Mouse (Mus musculus) telencephalon, adult 2 months (tissue): ENCODE data around the gene Cenpv.
A peak's percentile ranks its signal among the peaks of the same experiment; 100 is the strongest.

ENCODE experiments used
- DNase-seq: peaks from one replicate; pipeline ENCODE4 v3.0.0-alpha.2; 2011; ENCODE audit warnings: low read depth, low spot score

The Cenpv gene

DNA sequence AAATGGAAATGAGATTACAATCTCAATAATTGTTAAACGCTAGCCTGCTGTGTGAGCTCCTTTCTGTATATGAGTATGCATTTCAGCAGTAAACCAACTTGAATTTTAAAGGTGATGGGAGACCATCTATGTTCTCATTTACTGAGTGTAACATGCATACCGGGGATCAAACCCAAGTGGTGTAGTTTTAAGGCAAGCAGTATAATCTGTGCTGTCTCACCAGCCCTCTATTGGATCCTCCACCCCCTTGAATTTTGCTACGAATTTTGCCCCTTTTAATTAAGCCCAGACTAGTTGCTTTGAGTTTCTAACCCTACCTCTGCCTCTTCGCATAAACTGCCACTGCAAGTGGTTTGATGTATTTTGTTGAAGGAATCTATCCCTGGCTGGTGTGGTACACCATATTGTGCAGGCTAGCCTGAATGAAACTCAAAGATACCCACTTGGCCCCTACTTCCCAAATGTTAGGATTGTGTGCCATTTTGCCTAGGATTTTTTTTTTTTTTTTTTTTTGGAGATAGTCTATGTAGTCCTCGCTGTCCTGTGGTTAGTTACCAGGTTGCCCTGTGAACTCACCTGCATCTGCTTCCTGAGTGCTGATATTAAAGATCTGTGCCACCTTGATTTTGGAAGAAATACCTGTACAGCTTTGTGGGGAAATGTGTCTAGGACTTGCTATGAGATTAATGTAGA, 15.2 kb upstream of the Cenpv start:
- DNase-seq, result no peak

GRCm38 (mm10) chr11:62553633-62554032, 14.6 kb upstream of the Cenpv start:
- no peak for DNase-seq

- no peak for DNase-seq
These were observed 14.1 kb upstream of the Cenpv start for GRCm38 (mm10) chr11:62553186-62553585.

DNA sequence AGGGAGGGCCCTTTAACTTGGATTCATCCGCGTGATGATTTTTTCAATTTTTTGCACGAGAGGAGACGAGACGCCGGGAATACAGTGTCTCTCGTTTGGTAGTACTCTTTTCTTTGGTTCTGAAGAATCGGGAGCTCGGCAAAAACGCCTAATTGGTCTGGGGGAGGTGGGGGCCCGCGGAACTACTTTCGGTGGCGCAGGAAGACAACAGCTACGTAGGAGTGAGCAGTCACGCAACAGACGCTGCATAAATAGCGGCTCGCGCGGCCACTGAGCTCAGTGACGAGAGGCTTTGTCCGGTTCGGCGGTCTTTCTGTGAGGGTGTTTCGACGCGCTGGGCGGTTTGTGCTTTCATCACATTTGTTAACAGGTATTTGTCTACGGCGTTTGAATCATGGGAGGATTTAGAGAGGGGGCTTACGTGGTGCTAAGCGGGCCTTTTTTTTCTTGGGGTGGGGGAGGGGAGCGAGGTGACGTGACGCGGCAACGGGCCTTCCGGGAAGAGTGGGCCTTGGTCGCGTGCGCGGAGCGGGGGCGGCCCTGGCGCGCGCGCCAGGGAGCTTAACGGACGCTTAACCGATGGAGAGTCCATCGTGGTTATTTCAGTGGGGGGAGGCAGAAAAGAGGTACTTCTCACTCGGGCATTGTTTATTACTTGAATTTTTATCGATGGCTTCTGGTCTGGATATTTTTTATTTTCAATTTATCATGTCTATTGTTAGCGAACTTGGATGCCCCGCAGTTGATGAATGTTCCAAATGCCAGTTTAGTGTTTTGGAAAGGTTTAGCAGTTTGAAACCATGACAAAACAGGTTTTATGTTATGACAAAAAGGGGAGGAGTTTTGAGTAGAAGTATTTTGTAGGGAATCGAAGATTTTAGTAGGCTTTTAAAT, 12.4 kb upstream of the Cenpv start:
- DNase-seq, result peak; percentile 82

DNA sequence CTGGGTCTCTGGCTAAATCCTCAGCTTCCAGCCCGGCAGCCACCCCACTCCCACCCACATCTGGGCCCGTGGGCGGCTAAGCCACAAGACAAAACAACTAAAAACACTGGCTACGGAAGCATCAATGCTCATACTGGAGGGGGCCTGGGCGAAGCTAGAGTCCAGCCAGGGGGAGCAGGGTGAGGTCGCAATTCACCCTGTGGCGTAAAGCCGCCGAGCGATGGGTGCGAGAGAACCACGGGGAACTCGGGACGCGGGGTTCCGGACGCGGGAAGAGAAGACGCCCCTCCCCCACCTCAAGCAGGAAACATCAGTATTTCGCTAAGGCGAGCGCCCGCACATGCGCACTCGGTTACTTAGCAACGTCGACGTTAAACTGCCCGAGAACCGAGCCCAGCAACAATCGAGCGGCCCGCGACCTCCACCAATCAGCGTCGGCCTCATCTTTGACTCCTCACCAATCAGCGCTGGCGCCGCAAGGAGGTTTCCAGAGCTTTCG, 11.7 kb upstream of the Cenpv start, which contains the start of gene Ubb:
Gene Ubb, plus strand, starts transcription at position 445 of the 499 bp plus-strand sequence.
- peak; percentile 99 for DNase-seq

DNA sequence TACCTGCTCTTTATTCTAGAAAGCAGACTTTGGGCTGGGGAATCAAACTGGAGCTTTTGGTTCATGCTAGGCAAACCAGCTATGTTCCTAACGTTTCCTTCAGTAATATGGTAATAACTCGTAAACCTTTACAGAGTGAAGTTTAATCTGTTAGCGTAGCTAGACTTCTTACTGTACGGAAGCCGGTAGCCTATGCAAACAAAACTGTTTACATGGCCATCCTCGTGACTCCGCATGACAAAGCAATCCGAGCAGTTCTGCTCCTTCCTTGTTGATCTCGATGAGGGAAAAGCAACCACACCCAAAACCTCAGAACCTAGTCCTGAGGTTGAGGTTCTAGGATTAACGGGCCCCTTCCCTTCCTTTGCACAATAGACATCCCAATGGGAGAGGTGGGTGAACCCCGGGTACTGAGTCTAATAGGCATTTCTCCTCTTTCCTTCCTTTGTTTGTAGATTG, 11.2 kb upstream of the Cenpv start:
- DNase-seq, result peak; percentile 60

DNA sequence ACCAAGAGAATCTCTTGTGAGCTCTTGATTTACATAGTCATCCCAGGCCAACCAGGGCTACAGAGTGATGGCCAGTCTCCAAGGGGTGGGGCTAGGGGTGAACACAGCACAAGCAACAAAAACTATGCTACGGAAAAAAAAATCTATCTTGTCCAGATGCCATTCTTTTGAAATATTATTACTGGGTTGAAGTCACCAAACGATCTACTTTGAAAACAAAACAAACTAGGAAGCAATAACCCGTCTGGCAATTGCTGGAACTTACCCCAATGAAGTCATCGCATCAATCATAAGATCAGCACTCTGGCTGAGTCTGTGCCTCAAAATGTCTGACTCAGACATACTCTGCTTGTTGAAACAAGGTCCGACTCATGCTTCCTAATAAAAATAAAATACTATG, 10.7 kb upstream of the Cenpv start:
- DNase-seq, result peak; percentile 45

- no peak for DNase-seq
These were observed 4.9 kb upstream of the Cenpv start for GRCm38 (mm10) chr11:62543991-62544390.

DNA sequence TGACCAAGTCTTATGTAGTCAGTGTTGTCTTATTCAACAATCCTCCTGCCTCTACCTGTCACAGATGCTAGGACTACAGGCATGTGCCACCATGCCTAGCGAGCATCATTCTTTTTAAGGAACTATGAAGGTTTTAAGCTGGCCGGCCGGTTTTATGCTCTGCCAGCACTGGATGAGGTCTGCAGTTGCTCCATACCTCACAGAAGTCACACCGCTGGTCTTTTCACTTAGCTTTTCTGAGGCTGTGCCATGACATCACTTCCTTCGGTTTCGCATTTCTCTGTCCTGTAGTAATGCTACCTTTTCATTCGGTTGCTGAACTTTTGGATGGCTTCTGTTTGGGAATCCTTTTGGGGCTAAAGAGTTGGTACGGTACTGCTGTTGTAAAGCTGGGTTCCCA, 2.5 kb upstream of the Cenpv start:
- no peak for DNase-seq

- no peak for DNase-seq
These were observed 1.9 kb upstream of the Cenpv start for GRCm38 (mm10) chr11:62540969-62541368.

GRCm38 (mm10) chr11:62540167-62540566, 1.1 kb upstream of the Cenpv start:
- DNase-seq, result no peak

DNA sequence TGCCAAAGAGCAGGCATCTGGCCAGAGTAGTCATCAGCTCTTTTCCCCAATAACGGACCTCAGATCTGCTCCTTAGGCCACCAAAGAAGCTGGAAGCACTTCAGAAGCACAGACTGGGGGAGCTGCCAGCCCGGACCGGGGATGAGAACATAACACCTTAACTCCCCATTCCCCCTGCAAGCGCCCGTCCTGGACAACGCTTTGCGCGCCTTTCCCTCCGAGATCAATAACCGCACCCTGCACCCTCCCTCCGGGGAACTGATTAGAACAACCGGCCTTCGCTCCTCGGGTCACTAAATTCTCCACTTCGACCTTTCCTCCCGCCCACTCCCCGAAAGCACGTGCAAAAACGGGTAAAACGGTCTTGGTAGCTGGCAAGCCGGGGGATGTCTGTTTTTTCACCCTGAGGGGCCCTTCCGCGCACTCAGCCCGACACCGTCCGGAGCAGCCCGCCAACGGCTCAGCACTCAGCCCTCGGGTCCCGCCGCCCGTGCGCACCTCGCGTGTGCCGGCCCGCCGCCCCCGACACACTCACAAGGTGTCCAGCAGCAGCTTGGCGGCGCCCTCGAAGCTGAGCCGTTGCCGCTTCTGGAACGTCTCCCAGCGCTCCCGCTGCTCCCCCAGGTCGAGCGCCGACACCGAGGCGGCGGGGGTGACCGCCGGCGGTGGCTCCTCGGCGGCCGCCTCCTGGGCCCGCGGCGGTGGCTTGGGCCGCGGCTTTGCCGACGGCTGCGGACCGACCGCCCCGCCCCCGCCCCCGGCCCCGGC, 556 bp downstream of the Cenpv start:
- no peak for DNase-seq

DNA sequence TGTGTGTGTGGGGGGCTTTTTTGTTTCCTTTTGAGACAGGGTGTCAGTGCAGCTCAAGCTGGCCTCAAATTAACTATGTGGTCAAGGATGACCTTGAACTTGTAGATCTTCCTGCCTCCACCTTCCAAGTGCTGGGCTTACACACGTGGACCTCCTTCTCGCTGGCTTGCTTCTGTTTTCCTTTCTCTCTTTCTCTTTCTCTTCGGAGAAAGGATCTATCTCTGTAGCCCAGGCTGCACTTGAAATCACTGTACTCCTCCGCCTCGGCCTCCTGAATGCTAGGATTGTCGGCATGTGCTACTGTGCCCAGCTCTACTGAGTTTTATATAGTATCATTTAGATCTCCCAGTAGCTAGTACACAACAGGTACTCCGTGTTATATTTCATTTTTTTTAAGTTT, 1.5 kb downstream of the Cenpv start:
- no peak for DNase-seq

DNA sequence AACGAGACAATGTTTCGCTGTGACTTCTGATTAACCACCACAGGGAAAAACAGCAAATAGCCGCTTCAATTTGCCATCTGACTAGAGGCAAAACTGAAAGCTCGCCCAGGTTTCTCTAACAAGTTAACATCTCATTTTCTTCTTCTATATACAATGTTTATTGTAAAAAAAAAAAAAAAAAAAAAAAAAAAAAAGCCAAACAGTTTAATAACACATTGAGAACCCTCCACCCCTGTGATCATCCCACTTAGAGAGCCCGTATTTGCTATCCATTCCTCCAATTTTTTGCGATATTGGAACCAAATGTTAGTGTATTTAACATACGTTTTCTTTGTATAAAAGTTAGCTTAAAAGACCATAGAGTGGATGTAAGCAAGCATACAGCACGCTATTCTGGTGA, 2.0 kb downstream of the Cenpv start:
- no peak for DNase-seq

DNA sequence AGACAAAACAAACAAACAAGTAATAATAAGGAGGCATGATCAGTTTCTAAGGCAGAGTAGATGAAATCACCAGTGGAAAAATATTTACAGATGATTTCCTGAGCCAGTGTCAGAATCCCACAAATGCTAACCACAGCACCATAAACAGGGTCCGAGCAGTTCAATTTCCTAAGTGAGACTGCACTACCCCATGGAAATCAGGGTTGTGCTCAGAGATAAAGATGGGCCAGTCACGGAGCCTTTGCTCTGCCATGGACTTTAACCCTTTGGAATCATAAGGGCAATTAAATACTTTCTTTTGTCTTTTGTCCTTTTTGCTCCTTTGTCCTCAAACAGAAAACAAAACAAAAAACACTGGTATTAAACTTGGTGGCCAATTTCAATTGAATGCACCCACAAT, 16.8 kb downstream of the Cenpv start:
- DNase-seq, result no peak

DNA sequence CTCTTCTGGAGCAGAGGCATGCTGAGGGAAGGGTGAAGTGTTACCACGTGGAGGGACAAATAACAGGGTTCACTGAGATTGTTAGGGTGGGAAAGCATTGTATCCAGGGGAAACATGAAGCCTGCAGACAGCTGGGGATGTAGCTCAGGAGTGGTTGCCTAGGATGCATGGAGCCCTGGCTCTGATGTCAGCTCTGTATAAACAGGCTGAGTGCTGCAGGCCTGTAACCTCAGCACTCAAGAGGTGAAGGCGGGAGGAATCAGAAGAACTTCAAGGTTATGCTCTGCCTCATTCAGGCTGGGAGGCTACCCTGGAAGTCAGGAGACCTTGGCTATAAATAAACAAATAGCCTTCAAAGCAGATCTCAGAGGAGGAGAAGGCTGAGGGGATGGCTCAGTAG, 20.1 kb downstream of the Cenpv start:
- DNase-seq, result no peak

DNA sequence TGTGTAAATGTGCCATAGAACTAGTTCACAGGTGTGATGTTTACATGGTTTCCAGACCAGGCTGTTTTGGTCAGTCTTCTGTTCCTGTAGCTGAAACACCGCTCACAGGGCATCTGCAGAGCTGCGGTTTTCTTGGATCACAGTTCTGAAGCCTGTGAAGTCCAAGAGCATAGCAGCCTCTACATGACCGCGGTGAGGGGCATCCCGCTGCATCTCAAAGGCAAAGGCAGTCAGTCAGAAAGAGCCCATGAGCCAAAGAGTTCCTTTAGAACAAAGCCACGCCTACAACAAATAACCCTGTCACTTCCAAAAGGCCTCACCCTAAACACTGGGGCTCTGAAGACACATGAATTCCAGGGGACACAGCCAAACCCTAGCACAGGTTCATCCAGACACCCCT, 25.8 kb downstream of the Cenpv start:
- no peak for DNase-seq

GRCm38 (mm10) chr11:62512529-62513080, 26.5 kb downstream of the Cenpv start:
- DNase-seq, result no peak

- DNase-seq, result no peak
These were observed 27.4 kb downstream of the Cenpv start for GRCm38 (mm10) chr11:62511444-62512202.

GRCm38 (mm10) chr11:62510956-62511355, 28.1 kb downstream of the Cenpv start:
- no peak for DNase-seq

GRCm38 (mm10) chr11:62509571-62509970, 29.5 kb downstream of the Cenpv start:
- DNase-seq, result no peak
